Mouse (Mus musculus) hindbrain, embryonic 16.5 days (tissue): ENCODE results near the gene Slc2a1. TPM values are rescaled to one million over a fixed set of nuclear protein-coding genes. Genes with fewer than 3 reads are reported as not detected.

ENCODE experiments used
- microRNA counts: library from miRNA; unstranded; fragments of <30 nt; microRNA quantifications from one replicate; lab custom pipeline; 2016
- microRNA-seq: library from miRNA; unstranded; fragments of <30 nt; microRNA quantifications from one replicate; pipeline ENCODE4, GENCODE M21; 2017
- polyA plus RNA-seq: library from polyadenylated mRNA; unstranded; fragments of >200 nt; fragmentation: Nextera tagmentation; extraction: Ambion mirVana; gene quantifications from 2 replicates; pipeline ENCODE4 v1.2.1, GENCODE M21; 2015

The Slc2a1 gene
- polyA plus RNA-seq, 1 experiment from 2014 or later: 100 TPM

MicroRNAs within 50 kb of the gene (microRNA counts, 519-probe panel; counts per million panel counts)
- 1,983 counts per million, percentile 27 among the panel's probes with 10 or more counts for microRNA mmu-miR-1957 (lab: Ali Mortazavi, UCI)

Small RNA genes lying within 50 kb of the gene (microRNA-seq; reads per million reads assigned to microRNA genes)
- gene Mir1957a: not detected

Other genes starting within 250 kb of the Slc2a1 start
- gene Olfr1331, start 244.1 kb upstream of the Slc2a1 start, polyA plus RNA-seq: not detected in 2 replicates
- gene Olfr1330, start 220.1 kb upstream of the Slc2a1 start, polyA plus RNA-seq: not detected in 2 replicates
- not detected in 2 replicates for gene Olfr1329, start 191.2 kb upstream of the Slc2a1 start, polyA plus RNA-seq
- gene Olfr1328, start 170.1 kb upstream of the Slc2a1 start, polyA plus RNA-seq: not detected in 2 replicates
- 0.06 and 0.09 TPM in 2 replicates for gene Lao1, start 147.1 kb upstream of the Slc2a1 start, polyA plus RNA-seq
- gene Zfp691, start 65.5 kb downstream of the Slc2a1 start, polyA plus RNA-seq: 2.9 and 5.6 TPM in 2 replicates
- 0.33 and 0.70 TPM in 2 replicates for gene Ermap, start 81.3 kb downstream of the Slc2a1 start, polyA plus RNA-seq
- 197 and 201 TPM in 2 replicates for gene Svbp, start 86.6 kb downstream of the Slc2a1 start, polyA plus RNA-seq
- gene Tmem269, start 109.5 kb downstream of the Slc2a1 start, polyA plus RNA-seq: 0.20 and 0.46 TPM in 2 replicates
- 23.3 and 24.5 TPM in 2 replicates for gene AU022252, start 124.0 kb downstream of the Slc2a1 start, polyA plus RNA-seq
- 8.3 and 11.3 TPM in 2 replicates for gene P3h1, start 124.2 kb downstream of the Slc2a1 start, polyA plus RNA-seq
- 0.81 and 1.1 TPM in 2 replicates for gene Cldn19, start 146.7 kb downstream of the Slc2a1 start, polyA plus RNA-seq
- 710 and 718 TPM in 2 replicates for gene Ybx1, start 185.9 kb downstream of the Slc2a1 start, polyA plus RNA-seq
- gene Ppih, start 211.8 kb downstream of the Slc2a1 start, polyA plus RNA-seq: 42.4 and 43.4 TPM in 2 replicates